Mouse (Mus musculus) intestine, embryonic 15.5 days (tissue): ENCODE measurements around the gene Sh3gl2. TPM values are rescaled to one million over a fixed set of nuclear protein-coding genes. Genes with fewer than 3 reads are reported as not detected.
A peak's percentile ranks its signal among the peaks of the same experiment; 100 is the strongest.

Source experiments
- ATAC-seq: fragments of 200-750 bp; cut with Nextera tagmentation; 2 replicates; pipeline ENCODE4 v1.8.0; 2017; ENCODE audit warnings: moderate TSS enrichment, moderate library complexity
- H3K27ac ChIP-seq: fragments of 300-500 bp; sonication (generic); 2 replicates; pipeline ENCODE4 v1.5.1; 2015; ENCODE audit warnings: mild to moderate bottlenecking, inconsistent platforms
- H3K27me3 ChIP-seq: fragments of 300-500 bp; sonication (generic); replicated peaks from 2 replicates; pipeline ENCODE4 v1.6.1; 2015; ENCODE audit warnings: inconsistent platforms
- H3K36me3 ChIP-seq: fragments of 300-500 bp; sonication (generic); 2 replicates; pipeline ENCODE4 v1.6.1; 2015; ENCODE audit warnings: inconsistent platforms
- H3K4me1 ChIP-seq: fragments of 300-500 bp; sonication (generic); replicated peaks from 2 replicates; pipeline ENCODE4 v1.6.1; 2015; ENCODE audit warnings: inconsistent platforms
- H3K4me2 ChIP-seq: fragments of 300-500 bp; sonication (generic); replicated peaks from 2 replicates; pipeline ENCODE4 v1.6.1; 2015; ENCODE audit warnings: mild to moderate bottlenecking, inconsistent platforms
- H3K4me3 ChIP-seq: fragments of 300-500 bp; sonication (generic); replicated peaks from 2 replicates; pipeline ENCODE4 v1.5.1; 2015; ENCODE audit warnings: inconsistent platforms
- H3K9ac ChIP-seq: fragments of 300-500 bp; sonication (generic); 2 replicates; pipeline ENCODE4 v1.6.1; 2015; ENCODE audit warnings: inconsistent platforms
- H3K9me3 ChIP-seq: fragments of 300-500 bp; sonication (generic); 2 replicates; pipeline ENCODE4 v1.6.1; 2016; ENCODE audit warnings: inconsistent platforms
- WGBS: fragments of 180-500 bp; shearing (Covaris S2); methylation state at CpG from one replicate; pipeline ENCODE4 v1.1.7; 2015; 5-methylcytosine and 5-hydroxymethylcytosine counted together
- polyA plus RNA-seq: library from polyadenylated mRNA; unstranded; fragments of >200 nt; fragmentation: Nextera tagmentation; extraction: Ambion mirVana; gene quantifications from 2 replicates; pipeline ENCODE4 v1.2.1, GENCODE M21; 2015

The Sh3gl2 gene
- polyA plus RNA-seq, 1 experiment from 2014 or later = 18.4 TPM

- Histone ChIP-seq H3K4me3 (no peak overlapping the region), H3K4me2 (no peak overlapping the region), H3K9ac (no peak overlapping the region), H3K27ac (no peak overlapping the region), H3K9me3 (no peaks in the 10 kb centered on the region), H3K4me1 (no peaks in the 10 kb centered on the region), H3K27me3 (no peaks in the 10 kb centered on the region), H3K36me3 (no peaks in the 10 kb centered on the region)
- 83% methylated on average over 3 of the region's 3 CpGs for WGBS
- no peak for ATAC-seq
Observed at GRCm38 (mm10) chr4:85273452-85273851, 68.5 kb downstream of the Sh3gl2 start.

GRCm38 (mm10) chr4:85283151-85283550 is 78.2 kb downstream of the Sh3gl2 start:
- Histone ChIP-seq H3K9me3 (no peaks in the 10 kb centered on the region), H3K4me2 (no peak overlapping the region), H3K4me3 (no peak overlapping the region), H3K27me3 (no peaks in the 10 kb centered on the region), H3K27ac (no peak overlapping the region), H3K4me1 (no peaks in the 10 kb centered on the region), H3K36me3 (no peaks in the 10 kb centered on the region), H3K9ac (no peak overlapping the region)
- WGBS = 94% methylated on average over 9 of the region's 9 CpGs
- ATAC-seq = no peak

DNA sequence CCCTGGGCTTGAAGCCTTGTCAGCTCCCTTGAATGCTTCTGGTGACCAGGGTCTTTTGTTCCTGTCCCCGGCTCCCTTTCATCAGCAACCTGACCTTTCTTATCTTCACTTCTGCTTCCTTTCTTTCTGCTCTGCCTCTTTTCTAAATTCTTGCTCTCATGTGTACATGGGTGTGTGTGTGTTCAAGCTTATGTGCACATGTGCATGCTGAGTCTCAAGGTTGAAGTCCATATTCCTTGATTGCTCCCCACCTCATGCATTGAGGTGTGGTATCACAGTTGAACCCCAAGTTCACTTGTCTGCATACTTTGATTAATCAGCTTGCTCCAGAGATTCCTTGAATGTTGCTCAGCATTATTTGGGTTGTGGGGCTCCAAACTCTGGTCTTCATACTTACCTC is 85.1 kb downstream of the Sh3gl2 start:
- Histone ChIP-seq H3K9me3 (no peaks in the 10 kb centered on the region), H3K9ac (no peak overlapping the region), H3K4me3 (no peak overlapping the region), H3K4me2 (no peak overlapping the region), H3K27me3 (no peaks in the 10 kb centered on the region), H3K4me1 (no peaks in the 10 kb centered on the region), H3K36me3 (no peaks in the 10 kb centered on the region), H3K27ac (no peak overlapping the region)
- WGBS = 68% methylated on average over 1 of the region's 1 CpGs
- ATAC-seq = 0 out of 2 replicates have a peak, but pooled peaks have one; percentile 39

GRCm38 (mm10) chr4:85291296-85291695 is 86.4 kb downstream of the Sh3gl2 start:
- Histone ChIP-seq H3K36me3 (no peaks in the 10 kb centered on the region), H3K9ac (no peak overlapping the region), H3K9me3 (no peaks in the 10 kb centered on the region), H3K4me1 (no peaks in the 10 kb centered on the region), H3K27me3 (no peaks in the 10 kb centered on the region), H3K27ac (no peak overlapping the region), H3K4me2 (no peak overlapping the region), H3K4me3 (no peak overlapping the region)
- WGBS = 38% methylated on average over 4 of the region's 4 CpGs
- no peak for ATAC-seq

DNA sequence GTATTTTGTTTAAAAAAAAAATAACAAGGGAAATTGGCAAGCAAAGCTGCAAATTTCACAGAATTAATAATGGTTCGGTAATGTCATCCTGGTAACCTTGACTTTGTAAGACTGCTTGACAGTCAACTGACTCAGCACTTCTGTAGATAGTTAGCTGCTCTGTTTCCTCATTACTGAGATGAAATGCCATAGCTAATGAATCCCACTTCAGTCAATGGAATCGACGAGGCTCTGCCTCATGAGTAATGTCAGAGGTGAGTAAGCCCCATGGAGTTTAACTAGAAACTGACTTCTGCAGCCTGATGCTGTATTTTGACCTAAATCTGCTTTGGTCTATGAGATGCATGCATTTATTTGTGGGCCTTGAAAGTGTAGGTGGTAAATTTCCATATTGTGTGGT is 88.4 kb downstream of the Sh3gl2 start:
- H3K9ac ChIP-seq = no peak overlapping the region
- no peaks in the 10 kb centered on the region for H3K27me3 ChIP-seq
- H3K4me3 ChIP-seq = no peak overlapping the region
- no peaks in the 10 kb centered on the region for H3K36me3 ChIP-seq
- WGBS = 84% methylated on average over 3 of the region's 3 CpGs
- H3K4me2 ChIP-seq = no peak overlapping the region
- H3K9me3 ChIP-seq = no peaks in the 10 kb centered on the region
- no peak for ATAC-seq
- no peak overlapping the region for H3K27ac ChIP-seq
- no peaks in the 10 kb centered on the region for H3K4me1 ChIP-seq

DNA sequence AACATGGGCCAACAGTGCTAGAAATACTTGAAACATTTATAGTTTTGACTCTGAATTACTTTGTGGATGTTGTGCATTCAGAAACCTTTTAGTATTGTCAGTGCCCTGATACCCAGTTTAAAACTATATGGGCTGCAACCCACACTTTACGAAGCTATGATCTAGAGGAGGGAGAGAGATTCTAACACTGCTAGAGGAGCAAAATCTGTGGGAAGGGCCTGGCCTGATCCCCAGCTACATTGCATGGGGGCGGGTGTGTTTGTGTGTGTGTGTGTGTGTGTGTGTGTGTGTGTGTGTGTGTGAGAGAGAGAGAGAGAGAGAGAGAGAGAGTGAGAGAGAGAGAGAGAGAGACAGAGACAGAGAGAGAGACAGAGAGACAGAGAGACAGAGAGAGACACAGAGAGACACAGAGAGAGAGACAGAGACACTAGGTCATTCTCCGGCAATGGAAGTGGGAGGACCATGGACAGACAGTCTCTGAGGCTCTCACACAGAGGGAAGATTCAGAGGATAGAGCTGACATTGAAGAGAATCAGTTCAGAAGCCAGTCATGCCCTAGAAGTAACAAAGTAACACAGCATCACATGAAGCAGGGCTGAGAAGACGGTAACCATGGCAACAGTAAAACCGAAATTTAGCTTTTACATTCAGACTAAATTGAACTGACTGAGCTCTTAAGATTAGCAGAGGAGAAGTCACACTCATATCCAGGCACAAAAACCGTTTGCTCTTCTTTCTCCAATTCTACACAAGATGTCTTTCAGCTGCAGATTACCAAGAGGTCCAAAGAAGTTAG is 95.9 kb downstream of the Sh3gl2 start:
- 82% methylated on average over 6 of the region's 6 CpGs for WGBS
- H3K4me2 ChIP-seq = no peak overlapping the region
- no peak overlapping the region for H3K4me3 ChIP-seq
- H3K4me1 ChIP-seq = no peaks in the 10 kb centered on the region
- no peak overlapping the region for H3K9ac ChIP-seq
- no peaks in the 10 kb centered on the region for H3K36me3 ChIP-seq
- no peak for ATAC-seq
- no peak overlapping the region for H3K27ac ChIP-seq
- no peaks in the 10 kb centered on the region for H3K9me3 ChIP-seq
- H3K27me3 ChIP-seq = no peaks in the 10 kb centered on the region

- no peak overlapping the region for H3K4me2 ChIP-seq
- H3K9ac ChIP-seq = no peak overlapping the region
- H3K4me3 ChIP-seq = no peak overlapping the region
- no peaks in the 10 kb centered on the region for H3K36me3 ChIP-seq
- no peaks in the 10 kb centered on the region for H3K9me3 ChIP-seq
- no peaks in the 10 kb centered on the region for H3K4me1 ChIP-seq
- no peaks in the 10 kb centered on the region for H3K27me3 ChIP-seq
- WGBS = 54% methylated on average over 7 of the region's 7 CpGs
- ATAC-seq = no peak
- no peak overlapping the region for H3K27ac ChIP-seq
Observed at GRCm38 (mm10) chr4:85305912-85306573, 101.1 kb downstream of the Sh3gl2 start.

DNA sequence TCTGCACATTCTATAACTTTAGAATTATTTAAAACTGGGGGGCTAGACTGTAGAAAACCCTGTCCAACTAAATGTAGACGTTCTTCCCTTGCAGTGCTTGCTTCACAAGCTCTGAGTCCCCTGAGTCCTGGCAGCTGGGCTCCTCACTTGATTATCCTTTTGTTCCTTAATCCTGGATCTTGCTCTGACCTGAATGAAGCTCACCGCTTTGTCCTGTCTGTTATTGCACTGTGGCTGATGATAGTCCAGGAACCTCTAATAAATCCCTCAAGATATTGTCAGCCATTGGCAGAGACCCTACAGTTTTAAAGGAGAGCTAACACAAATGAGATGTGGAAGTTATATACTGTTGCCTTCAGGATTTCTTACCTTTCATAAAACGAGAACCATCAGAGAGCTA is 114.2 kb downstream of the Sh3gl2 start:
- 65% methylated on average over 3 of the region's 3 CpGs for WGBS
- no peaks in the 10 kb centered on the region for H3K36me3 ChIP-seq
- H3K4me3 ChIP-seq = no peak overlapping the region
- no peak overlapping the region for H3K27ac ChIP-seq
- H3K27me3 ChIP-seq = no peaks in the 10 kb centered on the region
- ATAC-seq = no peak
- no peaks in the 10 kb centered on the region for H3K4me1 ChIP-seq
- H3K9ac ChIP-seq = no peak overlapping the region
- no peaks in the 10 kb centered on the region for H3K9me3 ChIP-seq
- H3K4me2 ChIP-seq = no peak overlapping the region

DNA sequence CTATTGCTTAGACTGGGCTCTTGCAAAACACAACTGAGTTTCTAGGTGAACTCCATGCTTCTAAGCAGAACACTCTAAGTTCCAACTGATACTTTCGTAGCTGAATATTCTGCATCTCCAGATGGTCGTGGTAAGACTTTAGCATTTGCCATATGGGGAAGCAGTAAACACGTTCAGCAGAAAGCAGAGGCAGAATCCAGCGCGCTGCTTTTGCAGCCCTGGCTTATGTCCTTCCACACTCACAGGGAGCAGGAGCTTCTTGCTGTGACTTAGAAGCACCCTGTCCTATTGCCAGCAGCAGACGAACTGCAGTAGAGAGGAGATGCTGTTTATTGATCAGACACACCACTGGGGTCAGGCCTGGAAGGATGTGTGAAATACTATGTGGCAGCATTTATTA is 120.5 kb downstream of the Sh3gl2 start:
- Histone ChIP-seq H3K9me3 (no peaks in the 10 kb centered on the region), H3K4me2 (no peak overlapping the region), H3K4me3 (no peak overlapping the region), H3K36me3 (no peaks in the 10 kb centered on the region), H3K9ac (no peak overlapping the region), H3K4me1 (no peaks in the 10 kb centered on the region), H3K27ac (no peak overlapping the region), H3K27me3 (no peaks in the 10 kb centered on the region)
- 67% methylated on average over 6 of the region's 6 CpGs for WGBS
- no peak for ATAC-seq

GRCm38 (mm10) chr4:85326052-85326451 is 121.1 kb downstream of the Sh3gl2 start:
- no peaks in the 10 kb centered on the region for H3K9me3 ChIP-seq
- no peaks in the 10 kb centered on the region for H3K27me3 ChIP-seq
- 81% methylated on average over 1 of the region's 1 CpGs for WGBS
- H3K4me3 ChIP-seq = no peak overlapping the region
- no peak overlapping the region for H3K4me2 ChIP-seq
- no peak overlapping the region for H3K9ac ChIP-seq
- ATAC-seq = no peak
- no peak overlapping the region for H3K27ac ChIP-seq
- H3K4me1 ChIP-seq = no peaks in the 10 kb centered on the region
- H3K36me3 ChIP-seq = no peaks in the 10 kb centered on the region

- ATAC-seq = no peak
- Histone ChIP-seq H3K27ac (no peak overlapping the region), H3K4me2 (no peak overlapping the region), H3K27me3 (no peaks in the 10 kb centered on the region), H3K9ac (no peak overlapping the region), H3K36me3 (no peaks in the 10 kb centered on the region), H3K9me3 (no peaks in the 10 kb centered on the region), H3K4me1 (no peaks in the 10 kb centered on the region), H3K4me3 (no peak overlapping the region)
- WGBS = 65% methylated on average over 4 of the region's 4 CpGs
Observed at GRCm38 (mm10) chr4:85334688-85335200, 129.8 kb downstream of the Sh3gl2 start.

DNA sequence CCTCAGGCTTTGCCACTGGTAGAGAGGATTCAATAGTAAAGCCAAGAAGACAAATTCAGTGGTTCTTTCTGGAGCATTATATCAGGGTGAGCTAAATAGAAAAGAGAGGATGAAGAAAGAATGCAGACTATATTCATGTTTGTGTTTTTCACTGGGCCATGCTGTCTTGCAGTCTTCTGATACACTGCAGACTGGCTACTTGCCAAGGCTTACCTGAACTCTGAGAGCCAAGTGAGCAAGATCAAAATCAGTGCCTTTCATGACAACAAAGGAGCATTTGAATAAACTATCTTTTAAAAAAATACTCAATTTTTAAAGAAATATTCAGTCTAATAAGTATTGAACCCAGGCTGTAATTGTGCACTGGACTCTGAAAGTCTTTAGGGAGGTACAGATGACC is 131.4 kb downstream of the Sh3gl2 start:
- Histone ChIP-seq H3K9ac (no peak overlapping the region), H3K4me1 (no peaks in the 10 kb centered on the region), H3K36me3 (no peaks in the 10 kb centered on the region), H3K9me3 (no peaks in the 10 kb centered on the region), H3K4me2 (no peak overlapping the region), H3K27me3 (no peaks in the 10 kb centered on the region), H3K4me3 (no peak overlapping the region), H3K27ac (no peak overlapping the region)
- no peak for ATAC-seq

GRCm38 (mm10) chr4:85339126-85339525 is 134.2 kb downstream of the Sh3gl2 start:
- no peak overlapping the region for H3K27ac ChIP-seq
- H3K27me3 ChIP-seq = no peaks in the 10 kb centered on the region
- H3K4me1 ChIP-seq = no peaks in the 10 kb centered on the region
- 91% methylated on average over 5 of the region's 5 CpGs for WGBS
- H3K9me3 ChIP-seq = no peaks in the 10 kb centered on the region
- no peak overlapping the region for H3K4me3 ChIP-seq
- no peaks in the 10 kb centered on the region for H3K36me3 ChIP-seq
- ATAC-seq = no peak
- no peak overlapping the region for H3K4me2 ChIP-seq
- no peak overlapping the region for H3K9ac ChIP-seq
